Mouse (Mus musculus) intestine, postnatal 0 days (tissue): Measurements from ENCODE around the gene Dennd2c. TPM values are rescaled to one million over a fixed set of nuclear protein-coding genes. Genes with fewer than 3 reads are reported as not detected.
A peak's percentile ranks its signal among the peaks of the same experiment; 100 is the strongest.

Source experiments
- ATAC-seq: fragments of 200-750 bp; cut with Nextera tagmentation; 2 replicates; pipeline ENCODE4 v1.8.0; 2017; ENCODE audit warnings: mild to moderate bottlenecking, moderate TSS enrichment, moderate library complexity
- H3K27ac ChIP-seq: fragments of 300-500 bp; sonication (generic); 2 replicates; pipeline ENCODE4 v1.5.1; 2014; ENCODE audit warnings: mild to moderate bottlenecking, low read depth, low read length, moderate library complexity
- H3K27me3 ChIP-seq: fragments of 300-500 bp; sonication (generic); replicated peaks from 2 replicates; pipeline ENCODE4 v1.6.1; 2014; ENCODE audit warnings: low read length, mixed read lengths; ENCODE audit not compliant: control insufficient read depth, insufficient read depth
- H3K36me3 ChIP-seq: fragments of 300-500 bp; sonication (generic); 2 replicates; pipeline ENCODE4 v1.6.1; 2014; ENCODE audit warnings: mild to moderate bottlenecking, moderate library complexity; ENCODE audit not compliant: control insufficient read depth, insufficient read depth
- H3K4me1 ChIP-seq: fragments of 300-500 bp; sonication (generic); replicated peaks from 2 replicates; pipeline ENCODE4 v1.6.1; 2014; ENCODE audit warnings: antibody characterized with exemption, low read length, mixed read lengths; ENCODE audit not compliant: control insufficient read depth, insufficient read depth
- H3K4me2 ChIP-seq: fragments of 300-500 bp; sonication (generic); replicated peaks from 2 replicates; pipeline ENCODE4 v1.6.1; 2014; ENCODE audit warnings: low read depth, mild to moderate bottlenecking, moderate library complexity
- H3K4me3 ChIP-seq: fragments of 300-500 bp; sonication (generic); 2 replicates; pipeline ENCODE4 v1.5.1; 2014; ENCODE audit warnings: low read depth, low read length
- H3K9ac ChIP-seq: fragments of 300-500 bp; sonication (generic); 2 replicates; pipeline ENCODE4 v1.6.1; 2014; ENCODE audit warnings: mild to moderate bottlenecking, low read depth, low read length
- H3K9me3 ChIP-seq: fragments of 300-500 bp; sonication (generic); 2 replicates; pipeline ENCODE4 v1.6.1; 2016; ENCODE audit warnings: mixed run types; ENCODE audit not compliant: control insufficient read depth
- CTCF ChIP-seq: sonication (generic); IDR thresholded peaks from 2 replicates; pipeline ENCODE4 v1.5.1; 2016; ENCODE audit warnings: low read depth, mild to moderate bottlenecking, control low read depth, antibody characterized with exemption, moderate library complexity
- WGBS: fragments of 180-500 bp; shearing (Covaris S2); extraction: QIAGEN DNeasy Blood & Tissue Kit; methylation state at CpG from one replicate; pipeline ENCODE4 v1.1.7; 2014; 5-methylcytosine and 5-hydroxymethylcytosine counted together
- polyA plus RNA-seq: library from polyadenylated mRNA; unstranded; fragments of >200 nt; fragmentation: Nextera tagmentation; extraction: Ambion mirVana; gene quantifications from 2 replicates; pipeline ENCODE4 v1.2.1, GENCODE M21; 2015

Dennd2c gene
- polyA plus RNA-seq, 1 experiment from 2014 or later, result 0.96 TPM

DNA sequence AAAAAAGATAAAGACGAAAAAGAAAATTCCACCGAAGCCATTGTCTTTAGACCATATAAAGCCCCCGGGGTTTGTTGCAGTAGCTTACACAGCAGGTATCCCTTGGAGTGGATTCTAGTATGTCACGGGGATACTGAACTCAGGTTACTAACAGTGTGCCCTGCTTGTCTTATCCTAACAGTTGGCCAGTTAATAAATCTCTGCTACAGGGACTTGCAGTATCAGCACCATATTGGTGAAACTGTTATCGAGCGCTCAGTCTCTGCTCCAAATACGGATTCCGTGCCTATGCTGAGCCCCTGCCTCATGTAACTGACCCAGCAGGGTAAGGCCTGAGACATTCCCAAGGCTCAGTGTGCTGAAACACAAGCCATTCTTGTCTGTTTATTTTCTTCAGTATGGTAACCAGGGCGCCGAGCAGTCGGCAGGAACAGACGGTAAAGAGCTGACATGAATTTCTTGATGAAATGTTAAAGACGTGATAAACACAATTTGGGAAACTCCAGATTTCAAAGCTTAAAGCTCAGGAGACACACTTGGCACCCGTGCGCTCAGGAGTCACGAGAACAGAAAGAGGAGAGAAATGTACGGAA, 20.4 kb upstream of the Dennd2c start:
- no peak overlapping the region for H3K4me2 ChIP-seq
- WGBS, result 81% methylated on average over 17 of the region's 17 CpGs

DNA sequence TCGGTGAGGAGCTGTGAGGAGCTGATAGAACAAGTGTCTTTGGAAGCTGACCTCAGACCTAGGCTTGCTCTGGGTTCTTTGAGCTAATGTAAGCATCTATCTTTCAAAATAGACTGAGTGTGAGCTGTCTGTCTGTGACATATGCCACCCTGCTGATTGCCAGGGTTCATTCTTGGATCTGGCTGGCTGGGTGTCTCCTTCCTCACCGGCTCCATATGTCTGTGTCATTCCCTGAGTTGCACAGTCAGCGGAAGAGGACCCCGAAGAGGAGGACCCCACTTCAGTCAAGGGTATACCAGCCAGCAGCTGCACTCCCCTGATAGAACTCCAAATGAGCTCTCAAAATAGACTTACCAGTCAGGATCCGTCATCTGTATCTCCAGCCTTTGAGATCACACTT, 19.6 kb upstream of the Dennd2c start:
- ATAC-seq, result no peak
- Histone ChIP-seq H3K4me2 (no peak overlapping the region), H3K4me3 (no peak overlapping the region), H3K9ac (no peak overlapping the region), H3K27ac (no peak overlapping the region), H3K9me3 (no peaks in the 10 kb centered on the region), H3K27me3 (no peaks in the 10 kb centered on the region), H3K4me1 (no peaks in the 10 kb centered on the region), H3K36me3 (no peaks in the 10 kb centered on the region)
- 84% methylated on average over 5 of the region's 5 CpGs for WGBS
- TF ChIP-seq CTCF, result no peak

More for the DNA sequence above, 20.4 kb upstream of the Dennd2c start:
- H3K9ac ChIP-seq, result no peak overlapping the region
- no peak overlapping the region for H3K27ac ChIP-seq
- ATAC-seq, result no peak
- H3K27me3 ChIP-seq, result no peaks in the 10 kb centered on the region
- no peak for TF ChIP-seq CTCF
- H3K9me3 ChIP-seq, result no peaks in the 10 kb centered on the region
- no peaks in the 10 kb centered on the region for H3K36me3 ChIP-seq
- no peak overlapping the region for H3K4me3 ChIP-seq
- no peaks in the 10 kb centered on the region for H3K4me1 ChIP-seq

- 67% methylated on average over 3 of the region's 3 CpGs for WGBS
- H3K9me3 ChIP-seq, result no peaks in the 10 kb centered on the region
- ATAC-seq, result no peak
- H3K4me2 ChIP-seq, result no peak overlapping the region
- no peaks in the 10 kb centered on the region for H3K36me3 ChIP-seq
- H3K27me3 ChIP-seq, result 0 out of 2 replicates have a peak, but pooled peaks cover 2% of the 10 kb centered on the region
- H3K4me1 ChIP-seq, result no peaks in the 10 kb centered on the region
- TF ChIP-seq CTCF, result no peak
- no peak overlapping the region for H3K4me3 ChIP-seq
- H3K27ac ChIP-seq, result no peak overlapping the region
- no peak overlapping the region for H3K9ac ChIP-seq
Measured at GRCm38 (mm10) chr3:103085986-103086385, 16.4 kb upstream of the Dennd2c start.

DNA sequence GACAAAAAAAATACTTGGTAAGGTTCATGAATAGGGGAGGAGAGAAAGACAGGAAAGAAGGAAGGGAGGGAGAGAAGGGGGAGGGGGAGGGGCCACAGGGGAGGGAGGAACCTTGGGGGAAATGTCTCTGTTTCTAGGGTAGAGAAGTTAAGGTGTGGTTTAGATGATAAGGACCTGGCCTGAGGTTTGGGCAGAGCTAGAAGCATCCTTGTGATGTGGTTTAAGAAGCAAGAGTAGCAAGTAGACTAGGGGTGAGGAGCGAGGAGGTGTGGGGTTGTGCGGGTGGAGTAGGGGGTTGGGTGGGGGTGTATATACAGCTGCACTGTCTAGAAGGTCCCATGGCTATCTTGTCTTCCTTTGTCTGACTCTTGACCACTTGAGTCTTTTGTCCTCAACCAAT, 10.7 kb upstream of the Dennd2c start:
- Histone ChIP-seq H3K9ac (no peak overlapping the region), H3K36me3 (no peaks in the 10 kb centered on the region), H3K9me3 (no peaks in the 10 kb centered on the region), H3K4me1 (no peaks in the 10 kb centered on the region), H3K4me2 (no peak overlapping the region), H3K27ac (no peak overlapping the region), H3K4me3 (no peak overlapping the region), H3K27me3 (0 out of 2 replicates have a peak, but pooled peaks cover 6% of the 10 kb centered on the region)
- no peak for ATAC-seq
- no peak for TF ChIP-seq CTCF
- WGBS, result 100% methylated on average over 2 of the region's 2 CpGs

DNA sequence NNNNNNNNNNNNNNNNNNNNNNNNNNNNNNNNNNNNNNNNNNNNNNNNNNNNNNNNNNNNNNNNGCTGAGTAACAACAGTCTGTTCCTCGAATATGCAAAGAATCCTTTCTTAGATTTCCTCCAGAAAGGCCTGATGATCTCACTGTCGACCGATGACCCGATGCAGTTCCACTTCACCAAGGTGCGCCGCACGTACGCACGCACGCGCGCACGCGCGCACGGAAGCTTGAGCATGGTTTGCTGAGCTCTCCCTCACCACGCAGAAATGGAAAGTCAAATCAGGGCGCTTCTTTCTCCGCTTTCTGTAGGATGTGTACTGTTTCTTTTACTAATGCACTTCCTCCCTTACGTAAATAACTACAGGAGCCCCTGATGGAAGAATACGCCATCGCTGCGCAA, 3.7 kb upstream of the Dennd2c start:
- Histone ChIP-seq H3K4me3 (no peak overlapping the region), H3K9me3 (no peaks in the 10 kb centered on the region)
- WGBS, result 77% methylated on average over 23 of the region's 23 CpGs

DNA sequence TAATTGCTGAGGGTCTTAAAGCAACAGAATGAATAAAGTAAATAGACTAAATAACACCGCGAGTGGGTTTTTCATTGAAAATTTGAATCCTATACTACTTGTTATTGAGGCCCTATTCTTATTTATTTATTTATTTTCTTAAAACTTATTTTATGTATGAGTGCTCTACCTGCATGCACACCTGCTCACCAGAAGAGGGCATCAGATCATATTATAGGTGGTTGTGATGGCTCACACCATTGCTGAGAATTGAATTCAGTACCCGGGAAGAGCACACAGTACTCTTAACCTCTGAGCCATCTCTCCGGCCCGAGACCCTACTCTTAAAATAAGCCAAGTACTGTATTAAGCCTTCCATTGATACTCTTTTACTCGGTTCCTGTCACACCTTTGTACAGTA, 2.7 kb upstream of the Dennd2c start:
- WGBS, result 84% methylated on average over 6 of the region's 6 CpGs
- TF ChIP-seq CTCF, result peak; percentile 52
- H3K4me3 ChIP-seq, result no peak overlapping the region
- H3K27ac ChIP-seq, result no peak overlapping the region
- H3K9ac ChIP-seq, result no peak overlapping the region
- no peak for ATAC-seq
- no peaks in the 10 kb centered on the region for H3K27me3 ChIP-seq
- H3K4me1 ChIP-seq, result 0 out of 2 replicates have a peak, but pooled peaks cover 4% of the 10 kb centered on the region
- H3K4me2 ChIP-seq, result no peak overlapping the region
- no peaks in the 10 kb centered on the region for H3K36me3 ChIP-seq
- no peaks in the 10 kb centered on the region for H3K9me3 ChIP-seq

More for the DNA sequence above, 3.7 kb upstream of the Dennd2c start:
- no peak for ATAC-seq
- no peak overlapping the region for H3K9ac ChIP-seq
- no peaks in the 10 kb centered on the region for H3K27me3 ChIP-seq
- TF ChIP-seq CTCF, result no peak
- H3K36me3 ChIP-seq, result no peaks in the 10 kb centered on the region
- no peak overlapping the region for H3K27ac ChIP-seq
- 0 out of 2 replicates have a peak, but pooled peaks cover 4% of the 10 kb centered on the region for H3K4me1 ChIP-seq
- H3K4me2 ChIP-seq, result no peak overlapping the region
